Mouse (Mus musculus) MEL (cell line): ENCODE data around the gene Atp8a1. TPM values are rescaled to one million over a fixed set of nuclear protein-coding genes. Genes with fewer than 3 reads are reported as not detected.
A peak's percentile ranks its signal among the peaks of the same experiment; 100 is the strongest.

Source experiments
- DNase-seq: peaks from one replicate; pipeline ENCODE4 v3.0.0; 2011; ENCODE audit warnings: low read depth, low spot score
- H3K27ac ChIP-seq: 2 replicates; pipeline ENCODE4 v1.5.1; 2012; ENCODE audit warnings: low read depth, mild to moderate bottlenecking, control low read depth, low read length, moderate library complexity; ENCODE audit not compliant: control insufficient read depth
- H3K27me3 ChIP-seq, 2 experiments: fragments of 150-350 bp in 1 of 2; sonication (generic) in 1 of 2; 2 replicates each; pipeline ENCODE4 v1.6.1; 2012; ENCODE audit warnings: low read length in 2 of 2, mild to moderate bottlenecking in 2 of 2, improper control_type of control experiment in 1 of 2, moderate library complexity in 1 of 2; ENCODE audit not compliant: insufficient read depth in 2 of 2, control insufficient read depth in 1 of 2
- H3K36me3 ChIP-seq, 2 experiments: 2 replicates each; pipeline ENCODE4 v1.6.1; 2012 to 2014; ENCODE audit warnings: low read length in 2 of 2, improper control_type of control experiment in 1 of 2, inconsistent platforms in 1 of 2, mild to moderate bottlenecking in 1 of 2; ENCODE audit not compliant: insufficient read depth in 2 of 2, control insufficient read depth in 1 of 2
- H3K4me1 ChIP-seq, 2 experiments: fragments of 150-350 bp in 1 of 2; sonication (generic) in 1 of 2; 2 replicates each; pipeline ENCODE4 v1.6.1; 2012; ENCODE audit warnings: low read length in 2 of 2, improper control_type of control experiment in 1 of 2, mild to moderate bottlenecking in 1 of 2; ENCODE audit not compliant: insufficient read depth in 2 of 2, control insufficient read depth in 1 of 2
- H3K4me3 ChIP-seq, 2 experiments: fragments of 150-350 bp in 1 of 2; sonication (generic) in 1 of 2; 2 replicates each; pipeline ENCODE4 v1.5.1; 2012; ENCODE audit warnings: low read depth in 2 of 2, low read length in 2 of 2, mild to moderate bottlenecking in 2 of 2, moderate library complexity in 2 of 2, control low read depth in 1 of 2, improper control_type of control experiment in 1 of 2; ENCODE audit not compliant: control insufficient read depth in 1 of 2, insufficient read depth in 1 of 2
- H3K79me2 ChIP-seq: 2 replicates; pipeline ENCODE4 v1.6.1; 2012; ENCODE audit warnings: mild to moderate bottlenecking, low read length, moderate library complexity; ENCODE audit not compliant: control insufficient read depth, poor library complexity, insufficient read depth
- H3K9ac ChIP-seq: 2 replicates; pipeline ENCODE4 v1.6.1; 2012; ENCODE audit warnings: low read depth, mild to moderate bottlenecking, control low read depth, low read length, moderate library complexity; ENCODE audit not compliant: control insufficient read depth, poor library complexity, severe bottlenecking
- H3K9me3 ChIP-seq: fragments of 150-350 bp; sonication (generic); replicated peaks from 2 replicates; pipeline ENCODE4 v1.6.1; 2012; ENCODE audit warnings: mild to moderate bottlenecking, low read length, improper control_type of control experiment, moderate library complexity; ENCODE audit not compliant: insufficient read depth
- CHD1 ChIP-seq: IDR thresholded peaks from 2 replicates; pipeline ENCODE4 v1.6.1; 2012; ENCODE audit warnings: low read depth, mild to moderate bottlenecking, inconsistent platforms, low read length, improper control_type of control experiment
- ELF1 ChIP-seq: IDR thresholded peaks from 2 replicates; pipeline ENCODE4 v1.6.1; 2014; ENCODE audit warnings: low read depth, mild to moderate bottlenecking, inconsistent platforms, low read length, improper control_type of control experiment, moderate library complexity
- ETS1 ChIP-seq: IDR thresholded peaks from 2 replicates; pipeline ENCODE4 v1.6.1; 2012; ENCODE audit warnings: low read depth, mild to moderate bottlenecking, inconsistent platforms, low read length, improper control_type of control experiment, moderate library complexity
- GABPA ChIP-seq: IDR thresholded peaks from 2 replicates; pipeline ENCODE4 v1.6.1; 2012; ENCODE audit warnings: low read depth, mild to moderate bottlenecking, inconsistent platforms, low read length, improper control_type of control experiment, moderate library complexity
- GATA1 ChIP-seq: IDR thresholded peaks from 2 replicates; pipeline ENCODE4 v1.6.1; 2011; ENCODE audit warnings: low read depth, low read length, improper control_type of control experiment
- KAT2A ChIP-seq: conservative IDR thresholded peaks from 2 replicates; pipeline ENCODE4 v1.6.1; 2012; ENCODE audit warnings: low read depth, low read length, improper control_type of control experiment, inconsistent platforms
- MAFK ChIP-seq: IDR thresholded peaks from 2 replicates; pipeline ENCODE4 v1.6.1; 2011; ENCODE audit warnings: low read depth, mild to moderate bottlenecking, low read length, improper control_type of control experiment, borderline replicate concordance
- MEF2A ChIP-seq: IDR thresholded peaks from 2 replicates; pipeline ENCODE4 v1.6.1; 2014; ENCODE audit warnings: low read depth, mild to moderate bottlenecking, inconsistent platforms, low read length, improper control_type of control experiment; ENCODE audit not compliant: poor library complexity, insufficient replicate concordance, severe bottlenecking; ENCODE audit errors: extremely low read depth
- MXI1 ChIP-seq: IDR thresholded peaks from 2 replicates; pipeline ENCODE4 v1.6.1; 2011; ENCODE audit warnings: mild to moderate bottlenecking, low read depth, low read length, improper control_type of control experiment
- MYB ChIP-seq: IDR thresholded peaks from 2 replicates; pipeline ENCODE4 v1.6.1; 2011; ENCODE audit warnings: mild to moderate bottlenecking, low read depth, low read length, improper control_type of control experiment
- MYC ChIP-seq: IDR thresholded peaks from 2 replicates; pipeline ENCODE4 v1.6.1; 2011; ENCODE audit warnings: low read depth, mild to moderate bottlenecking, low read length, improper control_type of control experiment, moderate library complexity
- NELFE ChIP-seq: IDR thresholded peaks from 2 replicates; pipeline ENCODE4 v1.6.1; 2011; ENCODE audit warnings: low read depth, low read length, improper control_type of control experiment
- NRF1 ChIP-seq: IDR thresholded peaks from 2 replicates; pipeline ENCODE4 v1.6.1; 2014; ENCODE audit warnings: low read depth, mild to moderate bottlenecking, inconsistent platforms, low read length, improper control_type of control experiment, moderate library complexity; ENCODE audit not compliant: poor library complexity, insufficient read depth, severe bottlenecking
- POLR2AphosphoS5 ChIP-seq: IDR thresholded peaks from 2 replicates; pipeline ENCODE4 v1.6.1; 2012; ENCODE audit warnings: low read depth, borderline replicate concordance, mild to moderate bottlenecking, inconsistent platforms, low read length, moderate library complexity, mixed read lengths
- SIN3A ChIP-seq: IDR thresholded peaks from 2 replicates; pipeline ENCODE4 v1.6.1; 2012; ENCODE audit warnings: low read length, improper control_type of control experiment, inconsistent platforms
- TAL1 ChIP-seq: IDR thresholded peaks from 2 replicates; pipeline ENCODE4 v1.6.1; 2012; ENCODE audit warnings: mild to moderate bottlenecking, inconsistent platforms, low read length, moderate library complexity, mixed read lengths
- TCF12 ChIP-seq: IDR thresholded peaks from 2 replicates; pipeline ENCODE4 v1.6.1; 2014; ENCODE audit warnings: low read depth, mild to moderate bottlenecking, inconsistent platforms, low read length, improper control_type of control experiment, moderate library complexity
- UBTF ChIP-seq: IDR thresholded peaks from 2 replicates; pipeline ENCODE4 v1.6.1; 2012; ENCODE audit warnings: low read depth, mild to moderate bottlenecking, inconsistent platforms, low read length, improper control_type of control experiment, moderate library complexity, borderline replicate concordance; ENCODE audit not compliant: insufficient read depth
- USF2 ChIP-seq, 2 experiments: IDR thresholded peaks; 2 replicates each; pipeline ENCODE4 v1.6.1; 2011 to 2012; ENCODE audit warnings: improper control_type of control experiment in 2 of 2, low read length in 2 of 2, borderline replicate concordance in 1 of 2, inconsistent platforms in 1 of 2, low read depth in 1 of 2, mild to moderate bottlenecking in 1 of 2; ENCODE audit not compliant: insufficient read depth in 1 of 2
- ZC3H11A ChIP-seq: IDR thresholded peaks from 2 replicates; pipeline ENCODE4 v1.6.1; 2012; ENCODE audit warnings: low read depth, mild to moderate bottlenecking, inconsistent platforms, low read length, improper control_type of control experiment
- ZKSCAN1 ChIP-seq: IDR thresholded peaks from 2 replicates; pipeline ENCODE4 v1.6.1; 2012; ENCODE audit warnings: low read depth, mild to moderate bottlenecking, inconsistent platforms, low read length, improper control_type of control experiment, moderate library complexity
- ZMIZ1 ChIP-seq: IDR thresholded peaks from 2 replicates; pipeline ENCODE4 v1.6.1; 2012; ENCODE audit warnings: low read depth, mild to moderate bottlenecking, inconsistent platforms, low read length, improper control_type of control experiment, moderate library complexity
- ZNF384 ChIP-seq: IDR thresholded peaks from 2 replicates; pipeline ENCODE4 v1.6.1; 2012; ENCODE audit warnings: low read depth, mild to moderate bottlenecking, inconsistent platforms, low read length, improper control_type of control experiment
- polyA plus RNA-seq, 2 experiments: library from polyadenylated mRNA; stranded (reverse) in 1 of 2; unstranded in 1 of 2; fragments of >175 nt in 1 of 2; fragments of >200 nt in 1 of 2; gene quantifications; 2 replicates each; pipeline versions ENCODE4 v1.2.1 to v1.2.4; 2012; ENCODE audit warnings: low replicate concordance in 2 of 2, low read depth in 1 of 2; ENCODE audit not compliant: insufficient read length in 2 of 2, insufficient read depth in 1 of 2, missing spikeins in 1 of 2
- total RNA-seq: library from RNA; depleted of rRNA; stranded (reverse); fragments of 300-350 nt; gene quantifications from 2 replicates; pipeline ENCODE4 v1.2.3, GENCODE M21; 2012

Atp8a1 gene
- total and polyA plus RNA-seq, 3 experiments, result 18.2 to 22.1 TPM; not detected in 1

DNA sequence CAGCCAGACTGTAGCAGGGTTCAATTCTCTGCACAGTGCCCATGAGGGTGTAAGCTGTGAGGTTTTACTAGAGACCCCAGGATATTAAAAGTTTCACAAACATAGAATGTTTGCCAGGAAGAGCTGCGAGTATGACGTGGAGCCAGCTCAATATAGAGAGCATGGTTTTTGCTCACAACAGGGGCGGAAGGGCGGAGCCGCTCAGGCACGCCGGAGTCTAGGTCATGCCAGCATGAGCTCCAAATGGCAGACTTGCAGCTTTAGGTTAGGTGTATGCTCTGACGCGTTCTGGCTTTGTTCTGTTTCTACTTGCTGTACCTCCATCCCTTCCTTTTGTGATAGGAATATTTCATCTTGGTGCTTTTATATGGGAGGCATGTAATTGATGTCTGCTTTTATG, 19.0 kb upstream of the Atp8a1 start:
- DNase-seq, result peak; percentile 29
- TF ChIP-seq NELFE (no peak), ELF1 (no peak), SIN3A (0 out of 2 replicates have a peak, but pooled peaks have one; percentile 4), CHD1 (no peak), TAL1 (no peak), KAT2A (no peak), ZC3H11A (no peak)
- TF ChIP-seq, all 39 proteins: peak for 1
- no peak overlapping the region for H3K27ac ChIP-seq
- H3K4me3 ChIP-seq, result peak overlapping the region; percentile 17 to 37; a peak in 3 of 4 replicates
- H3K36me3 ChIP-seq, result peaks cover 0 to 9% of the 10 kb centered on the region in 2 experiments; a peak in 2 of 4 replicates
- peaks cover 2% of the 10 kb centered on the region in 2 experiments; a peak in 2 of 4 replicates for H3K4me1 ChIP-seq
- H3K27me3 ChIP-seq, result no peaks in the 10 kb centered on the region
- no peaks in the 10 kb centered on the region for H3K9me3 ChIP-seq
- no peaks in the 10 kb centered on the region for H3K79me2 ChIP-seq
- H3K9ac ChIP-seq, result peak overlapping the region; percentile 31

DNA sequence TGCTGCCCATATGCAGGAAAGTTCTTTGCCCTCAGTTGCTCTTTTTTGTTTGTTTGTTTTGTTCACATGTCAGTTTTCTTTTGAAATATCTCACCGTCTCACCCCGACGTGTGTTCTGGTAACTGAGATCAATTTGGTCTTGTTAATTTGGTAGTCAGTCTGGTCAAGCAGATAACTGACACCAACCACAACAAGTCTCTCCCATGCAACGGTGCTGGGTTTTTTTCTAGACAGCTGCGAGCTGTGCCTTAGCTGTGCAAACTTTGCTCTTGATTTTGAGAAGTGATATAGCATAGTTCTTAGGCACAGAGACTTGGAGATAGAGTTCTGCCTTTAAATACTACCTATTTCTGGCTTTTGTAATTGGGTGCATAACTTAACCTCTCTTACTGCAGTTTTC, 18.4 kb upstream of the Atp8a1 start:
- Histone ChIP-seq H3K27me3 (no peaks in the 10 kb centered on the region), H3K4me3 (peak overlapping the region; percentile 27 to 44), H3K4me1 (peaks cover 2% of the 10 kb centered on the region in 2 experiments; a peak in 2 of 4 replicates), H3K27ac (no peak overlapping the region), H3K9me3 (no peaks in the 10 kb centered on the region), H3K79me2 (no peaks in the 10 kb centered on the region), H3K9ac (peak overlapping the region; percentile 31; the same call in 1 of the 2 replicates), H3K36me3 (peaks cover 0 to 9% of the 10 kb centered on the region in 2 experiments; a peak in 2 of 4 replicates)
- peak; percentile 48 for DNase-seq
- TF ChIP-seq MYB, result no peak
- 0 out of 2 replicates have a peak, but pooled peaks have one; percentile 16 for TF ChIP-seq ETS1
- no peak for TF ChIP-seq MXI1
- TF ChIP-seq TCF12, result 0 out of 2 replicates have a peak, but pooled peaks have one; percentile 10
- TF ChIP-seq ELF1, result no peak
- TF ChIP-seq SIN3A, result 0 out of 2 replicates have a peak, but pooled peaks have one; percentile 2
- TF ChIP-seq GATA1, result peak; percentile 29; the same call in 1 of the 2 replicates
- peak; percentile 59 for TF ChIP-seq ZNF384
- TF ChIP-seq POLR2AphosphoS5, result no peak

DNA sequence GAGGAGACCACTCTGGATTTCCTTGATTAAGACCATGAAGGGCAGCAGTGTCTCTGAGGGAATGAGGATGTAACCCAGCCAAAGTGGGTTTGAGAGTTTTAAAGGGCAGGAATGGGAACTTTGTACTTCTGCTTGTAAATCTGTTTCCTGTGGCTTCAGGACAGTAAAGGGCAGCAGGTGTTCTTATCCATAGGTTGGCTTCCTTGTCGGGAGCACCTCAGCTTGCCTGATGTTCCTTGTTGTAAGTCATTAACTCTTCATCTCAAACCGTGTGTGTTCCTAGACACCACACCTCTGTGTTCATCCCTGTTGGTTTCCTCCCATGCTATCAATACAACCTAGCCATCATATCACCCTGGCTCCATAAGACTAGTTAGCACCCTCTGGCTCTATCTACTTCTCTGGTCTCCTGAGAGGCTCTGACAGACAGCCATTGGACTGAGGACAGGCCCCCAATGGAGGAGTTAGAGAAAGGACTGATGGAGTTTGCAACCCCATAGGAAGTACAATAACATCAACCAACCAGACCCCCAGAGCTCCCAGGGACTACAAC, 17.4 kb upstream of the Atp8a1 start:
- no peaks in the 10 kb centered on the region for H3K27me3 ChIP-seq
- TF ChIP-seq ZC3H11A, result no peak
- no peak for TF ChIP-seq MEF2A
- no peak for TF ChIP-seq UBTF
- no peak for TF ChIP-seq ELF1
- TF ChIP-seq NELFE, result no peak
- no peak for TF ChIP-seq MAFK
- no peak for TF ChIP-seq GABPA
- TF ChIP-seq GATA1, result no peak
- TF ChIP-seq MYC, result no peak
- no peak for TF ChIP-seq MXI1
- no peak for TF ChIP-seq USF2 (IDR thresholded peaks at IDR 0.05; ENCODE audit: borderline replicate concordance in 1 of 2, insufficient read depth in 1 of 2, low read depth in 1 of 2, low read length in 2 of 2)
- TF ChIP-seq ZMIZ1, result no peak
- no peak for TF ChIP-seq POLR2AphosphoS5
- TF ChIP-seq ZKSCAN1, result no peak
- TF ChIP-seq NRF1, result no peak
- TF ChIP-seq, all 39 proteins: peak for 0
- no peak overlapping the region for H3K9ac ChIP-seq
- H3K4me1 ChIP-seq, result peaks cover 2% of the 10 kb centered on the region in 2 experiments; a peak in 2 of 4 replicates
- H3K36me3 ChIP-seq, result peaks cover 0 to 9% of the 10 kb centered on the region in 2 experiments; a peak in 2 of 4 replicates
- no peak for DNase-seq
- H3K27ac ChIP-seq, result no peak overlapping the region
- H3K4me3 ChIP-seq, result no peak overlapping the region
- no peaks in the 10 kb centered on the region for H3K79me2 ChIP-seq
- H3K9me3 ChIP-seq, result no peaks in the 10 kb centered on the region
